Mouse (Mus musculus) limb, embryonic 15.5 days (tissue): ENCODE data around the gene Hexdc. TPM values are rescaled to one million over a fixed set of nuclear protein-coding genes. Genes with fewer than 3 reads are reported as not detected.
A peak's percentile ranks its signal among the peaks of the same experiment; 100 is the strongest.

Source experiments
- ATAC-seq: fragments of 200-750 bp; cut with Nextera tagmentation; 2 replicates; pipeline ENCODE4 v1.8.0; 2017; ENCODE audit warnings: low read depth, moderate TSS enrichment; ENCODE audit not compliant: insufficient number of reproducible peaks, low FRiP score, low TSS enrichment
- H3K27ac ChIP-seq: fragments of 300-500 bp; sonication (generic); 2 replicates; pipeline ENCODE4 v1.5.1; 2015; ENCODE audit warnings: moderate library complexity, mild to moderate bottlenecking, inconsistent platforms
- H3K27me3 ChIP-seq: fragments of 300-500 bp; sonication (generic); 2 replicates; pipeline ENCODE4 v1.6.1; 2015; ENCODE audit warnings: inconsistent platforms
- H3K36me3 ChIP-seq: fragments of 300-500 bp; sonication (generic); 2 replicates; pipeline ENCODE4 v1.6.1; 2015; ENCODE audit warnings: inconsistent platforms
- H3K4me1 ChIP-seq: fragments of 300-500 bp; sonication (generic); 2 replicates; pipeline ENCODE4 v1.6.1; 2015; ENCODE audit warnings: inconsistent platforms
- H3K4me2 ChIP-seq: fragments of 300-500 bp; sonication (generic); 2 replicates; pipeline ENCODE4 v1.6.1; 2015; ENCODE audit warnings: mild to moderate bottlenecking, inconsistent platforms
- H3K4me3 ChIP-seq: fragments of 300-500 bp; sonication (generic); 2 replicates; pipeline ENCODE4 v1.5.1; 2015; ENCODE audit warnings: mild to moderate bottlenecking, inconsistent platforms
- H3K9ac ChIP-seq: fragments of 300-500 bp; sonication (generic); 2 replicates; pipeline ENCODE4 v1.6.1; 2015; ENCODE audit warnings: inconsistent platforms
- H3K9me3 ChIP-seq: fragments of 300-500 bp; sonication (generic); 2 replicates; pipeline ENCODE4 v1.6.1; 2016; ENCODE audit warnings: inconsistent platforms
- whole genome bisulfite sequencing: fragments of 180-500 bp; shearing (Covaris S2); methylation state at CpG from one replicate; pipeline ENCODE4 v1.1.7; 2015; 5-methylcytosine and 5-hydroxymethylcytosine counted together
- polyA plus RNA-seq: library from polyadenylated mRNA; unstranded; fragments of >200 nt; fragmentation: Nextera tagmentation; extraction: Ambion mirVana; gene quantifications from 2 replicates; pipeline ENCODE4 v1.2.1, GENCODE M21; 2015

Hexdc gene
- polyA plus RNA-seq, 1 experiment from 2014 or later, result 9.6 TPM

DNA sequence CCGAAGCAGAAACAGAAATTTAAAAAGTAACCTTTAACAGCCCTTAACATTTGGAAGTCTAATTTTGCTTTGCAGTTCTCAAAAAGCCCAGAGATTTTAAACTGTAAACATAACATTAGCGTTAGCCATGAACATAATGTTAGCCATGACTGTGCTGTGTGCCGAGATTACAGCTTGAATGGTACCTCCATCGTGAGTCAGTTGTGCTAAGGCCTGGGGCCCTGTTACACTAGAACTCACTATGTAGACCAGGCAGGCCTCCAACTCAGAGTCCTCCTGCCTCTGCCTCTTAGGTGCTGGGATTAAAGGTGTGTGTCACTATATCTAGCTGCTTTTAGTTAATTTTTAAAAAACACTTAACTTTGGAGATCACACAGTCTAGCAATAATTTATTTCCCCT is 27.0 kb downstream of the Hexdc start:
- H3K4me2 ChIP-seq, result no peak overlapping the region
- H3K27me3 ChIP-seq, result no peaks in the 10 kb centered on the region
- H3K27ac ChIP-seq, result no peak overlapping the region
- ATAC-seq, result no peak
- peaks cover 28% of the 10 kb centered on the region for H3K4me1 ChIP-seq
- H3K9me3 ChIP-seq, result no peaks in the 10 kb centered on the region
- WGBS, result 74% methylated on average over 4 of the region's 4 CpGs
- no peak overlapping the region for H3K4me3 ChIP-seq
- peaks cover 12% of the 10 kb centered on the region for H3K36me3 ChIP-seq
- no peak overlapping the region for H3K9ac ChIP-seq

DNA sequence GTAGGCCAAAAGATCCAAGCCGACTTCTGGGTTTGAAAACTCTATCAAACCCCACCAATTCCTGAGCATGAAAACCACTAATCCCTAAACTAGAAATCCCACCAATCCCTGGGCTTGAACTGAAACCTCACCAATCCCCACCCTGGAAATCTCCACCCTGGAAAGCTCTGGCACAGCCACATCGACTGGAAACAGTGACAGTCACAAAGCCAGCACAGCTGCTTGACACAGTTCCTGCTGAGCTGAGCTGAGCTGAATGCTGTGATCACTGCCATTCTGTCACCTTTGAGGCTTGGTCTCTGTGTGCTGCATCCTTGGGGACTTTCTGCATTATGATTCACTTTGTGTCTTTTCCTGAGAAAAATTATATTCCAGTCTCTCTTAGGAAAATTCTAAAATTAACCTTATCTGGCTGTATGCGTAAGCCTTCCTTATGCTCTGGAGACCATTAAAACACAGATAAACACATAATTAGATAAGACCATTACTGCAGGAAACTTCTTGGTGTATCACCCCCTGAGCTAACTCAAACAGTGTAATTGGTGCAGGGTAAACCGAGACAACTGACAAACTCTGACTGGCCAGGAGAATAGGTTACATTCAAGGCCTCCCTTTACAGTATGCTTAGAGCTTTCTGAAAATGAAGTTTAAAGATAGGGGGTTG is 27.5 kb downstream of the Hexdc start:
- 50% methylated on average over 4 of the region's 4 CpGs for WGBS
- Histone ChIP-seq H3K27ac (no peak overlapping the region), H3K9ac (no peak overlapping the region), H3K4me3 (no peak overlapping the region), H3K4me2 (no peak overlapping the region), H3K36me3 (peaks cover 6% of the 10 kb centered on the region), H3K9me3 (no peaks in the 10 kb centered on the region), H3K4me1 (peaks cover 30% of the 10 kb centered on the region), H3K27me3 (no peaks in the 10 kb centered on the region)
- ATAC-seq, result no peak

- WGBS, result 42% methylated on average over 4 of the region's 4 CpGs
These were observed 28.5 kb downstream of the Hexdc start for GRCm38 (mm10) chr11:121232706-121233105.

DNA sequence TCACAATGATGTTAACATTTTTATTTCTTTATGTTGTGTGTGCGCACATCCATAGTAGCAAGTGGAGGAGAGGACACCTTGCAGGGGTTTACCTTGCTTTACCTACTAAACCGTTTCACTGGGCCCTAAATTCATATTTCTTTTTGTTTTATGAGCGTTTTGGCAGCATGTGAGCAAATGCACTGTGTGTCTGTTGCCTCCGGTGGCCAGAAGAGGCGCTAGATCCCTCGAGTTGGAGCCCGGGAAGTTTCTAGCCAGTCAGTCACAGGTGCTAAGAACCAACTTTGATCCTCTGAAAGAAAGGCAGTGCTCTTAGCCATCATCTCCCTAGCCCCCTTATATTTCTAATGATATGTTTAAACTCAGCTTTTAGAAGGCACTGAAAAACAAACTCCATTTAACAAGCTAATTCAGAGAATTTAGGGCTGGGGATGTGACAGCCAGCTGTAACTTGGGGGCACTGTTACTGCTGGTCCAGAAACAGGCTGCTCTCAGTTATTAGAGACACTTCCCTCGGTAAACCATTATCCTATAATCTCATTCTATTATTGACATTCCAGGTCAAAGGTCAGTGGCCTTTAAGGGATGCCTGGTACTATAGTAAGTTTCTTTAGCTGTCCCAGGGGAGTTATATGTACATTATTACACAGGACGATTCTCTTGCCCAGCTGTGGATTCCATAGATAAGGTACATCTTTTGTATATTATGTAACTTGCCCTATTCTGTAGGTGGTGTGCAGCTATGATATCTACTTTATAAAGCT is 31.4 kb downstream of the Hexdc start:
- no peak overlapping the region for H3K4me3 ChIP-seq
- peaks cover 13% of the 10 kb centered on the region for H3K36me3 ChIP-seq
- no peak for ATAC-seq
- no peaks in the 10 kb centered on the region for H3K9me3 ChIP-seq
- peak overlapping the region; percentile 45 for H3K4me2 ChIP-seq
- no peaks in the 10 kb centered on the region for H3K27me3 ChIP-seq
- peaks cover 19% of the 10 kb centered on the region for H3K4me1 ChIP-seq
- peak overlapping the region; percentile 100 for H3K27ac ChIP-seq
- H3K9ac ChIP-seq, result no peak overlapping the region
- WGBS, result 30% methylated on average over 9 of the region's 9 CpGs

More at GRCm38 (mm10) chr11:121232706-121233105, 28.5 kb downstream of the Hexdc start:
- peaks cover 26% of the 10 kb centered on the region for H3K4me1 ChIP-seq
- no peak overlapping the region for H3K9ac ChIP-seq
- no peaks in the 10 kb centered on the region for H3K36me3 ChIP-seq
- no peak for ATAC-seq
- H3K4me2 ChIP-seq, result no peak overlapping the region
- H3K27me3 ChIP-seq, result no peaks in the 10 kb centered on the region
- no peak overlapping the region for H3K27ac ChIP-seq
- no peak overlapping the region for H3K4me3 ChIP-seq
- no peaks in the 10 kb centered on the region for H3K9me3 ChIP-seq

GRCm38 (mm10) chr11:121236564-121237344 is 32.5 kb downstream of the Hexdc start, which contains the start of gene Narf:
Gene Narf (plus strand): TSS chr11:121237253.
- H3K4me1 ChIP-seq, result peaks cover 22% of the 10 kb centered on the region
- WGBS, result under 1% methylated on average over 50 of the region's 50 CpGs
- H3K9ac ChIP-seq, result peak within 1 kb of the TSS; percentile 65
- no peaks in the 10 kb centered on the region for H3K9me3 ChIP-seq
- H3K4me3 ChIP-seq, result peak within 1 kb of the TSS; percentile 71
- H3K36me3 ChIP-seq, result peaks cover 23% of the 10 kb centered on the region
- peak; percentile 100 for ATAC-seq
- H3K4me2 ChIP-seq, result peak within 1 kb of the TSS; percentile 51
- peak within 1 kb of the TSS; percentile 100 for H3K27ac ChIP-seq
- H3K27me3 ChIP-seq, result no peaks in the 10 kb centered on the region

- peak overlapping the region; percentile 51 for H3K4me2 ChIP-seq
- 3% methylated on average over 28 of the region's 28 CpGs for WGBS
- no peaks in the 10 kb centered on the region for H3K27me3 ChIP-seq
- peak overlapping the region; percentile 71 for H3K4me3 ChIP-seq
- peaks cover 23% of the 10 kb centered on the region for H3K4me1 ChIP-seq
- peak overlapping the region; percentile 65 for H3K9ac ChIP-seq
- H3K36me3 ChIP-seq, result peaks cover 31% of the 10 kb centered on the region
- peak overlapping the region; percentile 93 for H3K27ac ChIP-seq
- H3K9me3 ChIP-seq, result no peaks in the 10 kb centered on the region
- ATAC-seq, result no peak; the same call in 1 of the 2 replicates
These were observed 33.3 kb downstream of the Hexdc start for GRCm38 (mm10) chr11:121237345-121238128.

DNA sequence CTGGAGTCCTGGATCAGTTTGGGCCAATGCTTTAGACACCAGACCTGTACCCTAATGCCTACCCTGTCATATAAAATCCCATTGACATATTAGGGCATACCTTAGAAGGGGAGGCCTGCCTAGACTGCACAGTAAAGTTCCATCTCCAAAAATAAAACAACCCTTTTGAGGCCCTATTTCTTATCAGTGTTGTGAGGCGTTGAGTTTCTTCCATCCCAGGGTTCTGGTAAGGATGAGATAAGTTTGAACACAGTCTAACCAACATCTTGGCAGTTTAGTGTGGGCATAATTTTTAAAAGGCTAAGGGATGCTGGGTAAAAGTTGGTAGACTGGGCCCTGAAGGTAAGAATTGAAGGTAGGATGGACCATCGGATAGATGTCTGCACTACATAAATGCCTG is 35.4 kb downstream of the Hexdc start:
- no peaks in the 10 kb centered on the region for H3K27me3 ChIP-seq
- H3K4me1 ChIP-seq, result peaks cover 23% of the 10 kb centered on the region
- H3K9me3 ChIP-seq, result no peaks in the 10 kb centered on the region
- WGBS, result 94% methylated on average over 2 of the region's 2 CpGs
- H3K36me3 ChIP-seq, result peaks cover 51% of the 10 kb centered on the region
- no peak overlapping the region for H3K4me2 ChIP-seq
- no peak overlapping the region for H3K9ac ChIP-seq
- no peak for ATAC-seq
- no peak overlapping the region for H3K27ac ChIP-seq
- H3K4me3 ChIP-seq, result no peak overlapping the region

GRCm38 (mm10) chr11:121250196-121250595 is 46.0 kb downstream of the Hexdc start:
- Histone ChIP-seq H3K27me3 (no peaks in the 10 kb centered on the region), H3K4me1 (no peaks in the 10 kb centered on the region), H3K36me3 (peaks cover 95% of the 10 kb centered on the region), H3K4me2 (no peak overlapping the region), H3K27ac (no peak overlapping the region), H3K9me3 (no peaks in the 10 kb centered on the region), H3K4me3 (no peak overlapping the region), H3K9ac (no peak overlapping the region)
- WGBS, result 79% methylated on average over 8 of the region's 8 CpGs
- no peak for ATAC-seq

- under 1% methylated on average over 89 of the region's 91 CpGs for WGBS
- H3K4me1 ChIP-seq, result peaks cover 16% of the 10 kb centered on the region
- no peaks in the 10 kb centered on the region for H3K27me3 ChIP-seq
- H3K9ac ChIP-seq, result peak within 1 kb of the TSS; percentile 93
- peak within 1 kb of the TSS; percentile 83 for H3K4me2 ChIP-seq
- peak; percentile 95 for ATAC-seq
- H3K9me3 ChIP-seq, result no peaks in the 10 kb centered on the region
- H3K36me3 ChIP-seq, result peaks cover 42% of the 10 kb centered on the region
- H3K4me3 ChIP-seq, result peak within 1 kb of the TSS; percentile 94
- peak within 1 kb of the TSS; percentile 87 for H3K27ac ChIP-seq
These were observed 55.2 kb downstream of the Hexdc start, which contains the start of gene Foxk2 for GRCm38 (mm10) chr11:121259160-121260100. Gene Foxk2 (plus strand): TSS chr11:121259990.

DNA sequence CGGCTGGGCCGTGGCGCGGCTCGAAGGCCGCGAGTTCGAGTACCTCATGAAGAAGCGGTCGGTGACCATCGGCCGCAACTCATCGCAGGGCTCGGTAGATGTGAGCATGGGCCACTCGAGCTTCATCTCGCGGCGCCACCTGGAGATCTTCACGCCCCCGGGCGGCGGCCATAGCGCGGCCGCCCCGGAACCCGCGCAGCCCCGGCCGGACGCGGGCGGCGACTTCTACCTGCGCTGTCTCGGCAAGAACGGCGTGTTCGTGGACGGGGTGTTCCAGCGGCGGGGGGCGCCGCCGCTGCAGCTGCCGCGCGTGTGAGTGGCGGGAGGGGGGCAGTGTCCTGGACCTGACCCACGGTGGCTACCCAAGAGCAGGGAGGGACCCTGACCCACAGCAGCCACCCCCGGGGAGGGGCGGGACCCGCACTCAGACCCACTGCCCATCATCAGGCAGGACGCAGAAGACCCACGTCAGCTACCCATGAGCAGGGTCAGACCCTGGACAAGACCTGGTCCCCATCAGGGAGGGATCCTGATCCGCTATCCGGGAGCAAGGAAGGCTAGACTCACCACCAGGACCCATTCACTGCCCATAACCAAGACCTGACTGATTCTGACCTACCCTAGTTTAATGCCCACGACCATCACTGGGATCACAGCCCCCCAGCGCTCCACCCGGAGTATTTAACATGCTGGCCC is 56.1 kb downstream of the Hexdc start:
- H3K4me3 ChIP-seq, result peak overlapping the region; percentile 94
- H3K4me2 ChIP-seq, result peak overlapping the region; percentile 80
- H3K9ac ChIP-seq, result peak overlapping the region; percentile 93
- peaks cover 16% of the 10 kb centered on the region for H3K4me1 ChIP-seq
- ATAC-seq, result peak; percentile 13
- WGBS, result under 1% methylated on average over 50 of the region's 60 CpGs
- H3K36me3 ChIP-seq, result peaks cover 32% of the 10 kb centered on the region
- H3K27me3 ChIP-seq, result no peaks in the 10 kb centered on the region
- H3K27ac ChIP-seq, result peak overlapping the region; percentile 81
- no peaks in the 10 kb centered on the region for H3K9me3 ChIP-seq
